Mouse (Mus musculus) hindbrain, postnatal 0 days (tissue): ENCODE results near the gene Ddx55. TPM values are rescaled to one million over a fixed set of nuclear protein-coding genes. Genes with fewer than 3 reads are reported as not detected.
"Not testable (repeated sequence)": the region's sequence is repeated elsewhere in the genome, so short reads cannot be mapped to it uniquely, and the experiment has no call there.

Source experiments
- ATAC-seq: fragments of 200-750 bp; cut with Nextera tagmentation; 2 replicates; pipeline ENCODE4 v1.8.0; 2017; ENCODE audit warnings: mild to moderate bottlenecking, moderate TSS enrichment, moderate library complexity
- DNase-seq: peaks from one replicate; pipeline ENCODE4 v3.0.0-alpha.2; 2015; ENCODE audit warnings: low spot score
- H3K27ac ChIP-seq: fragments of 300-500 bp; sonication (generic); 2 replicates; pipeline ENCODE4 v1.5.1; 2014; ENCODE audit warnings: mild to moderate bottlenecking
- H3K27me3 ChIP-seq: fragments of 300-500 bp; sonication (generic); 2 replicates; pipeline ENCODE4 v1.6.1; 2014; ENCODE audit warnings: low read length, mixed read lengths; ENCODE audit not compliant: insufficient read depth
- H3K36me3 ChIP-seq: fragments of 300-500 bp; sonication (generic); 2 replicates; pipeline ENCODE4 v1.6.1; 2014; ENCODE audit warnings: low read length, mixed read lengths; ENCODE audit not compliant: insufficient read depth
- H3K4me1 ChIP-seq: fragments of 300-500 bp; sonication (generic); 2 replicates; pipeline ENCODE4 v1.6.1; 2014; ENCODE audit warnings: antibody characterized with exemption, low read length, mixed read lengths; ENCODE audit not compliant: insufficient read depth
- H3K4me2 ChIP-seq: fragments of 300-500 bp; sonication (generic); 2 replicates; pipeline ENCODE4 v1.6.1; 2014; ENCODE audit warnings: low read depth, mild to moderate bottlenecking, low read length, moderate library complexity, mixed read lengths
- H3K4me3 ChIP-seq: fragments of 300-500 bp; sonication (generic); 2 replicates; pipeline ENCODE4 v1.5.1; 2014; ENCODE audit warnings: low read length
- H3K9ac ChIP-seq: fragments of 300-500 bp; sonication (generic); replicated peaks from 2 replicates; pipeline ENCODE4 v1.6.1; 2014; ENCODE audit warnings: mild to moderate bottlenecking, low read length, moderate library complexity, mixed read lengths
- H3K9me3 ChIP-seq: fragments of 300-500 bp; sonication (generic); 2 replicates; pipeline ENCODE4 v1.6.1; 2016; ENCODE audit warnings: low read length, mixed read lengths
- CTCF ChIP-seq: IDR thresholded peaks from 2 replicates; pipeline ENCODE4 v1.5.1; 2016; ENCODE audit warnings: antibody characterized with exemption, control low read depth, low read depth
- WGBS: fragments of 180-500 bp; shearing (Covaris S2); extraction: QIAGEN DNeasy Blood & Tissue Kit; methylation state at CpG from one replicate; pipeline ENCODE4 v1.1.7; 2014; 5-methylcytosine and 5-hydroxymethylcytosine counted together
- polyA plus RNA-seq: library from polyadenylated mRNA; unstranded; fragments of >200 nt; fragmentation: Nextera tagmentation; extraction: Ambion mirVana; gene quantifications from 2 replicates; pipeline ENCODE4 v1.2.1, GENCODE M21; 2015
- total RNA-seq: library from RNA; depleted of rRNA; stranded (reverse); fragments of >200 nt; gene quantifications from 2 replicates; pipeline ENCODE4 v1.2.3, GENCODE M21; 2014

Ddx55 gene
- total and polyA plus RNA-seq, 2 experiments from 2014 or later = 15.5 to 22.9 TPM

DNA sequence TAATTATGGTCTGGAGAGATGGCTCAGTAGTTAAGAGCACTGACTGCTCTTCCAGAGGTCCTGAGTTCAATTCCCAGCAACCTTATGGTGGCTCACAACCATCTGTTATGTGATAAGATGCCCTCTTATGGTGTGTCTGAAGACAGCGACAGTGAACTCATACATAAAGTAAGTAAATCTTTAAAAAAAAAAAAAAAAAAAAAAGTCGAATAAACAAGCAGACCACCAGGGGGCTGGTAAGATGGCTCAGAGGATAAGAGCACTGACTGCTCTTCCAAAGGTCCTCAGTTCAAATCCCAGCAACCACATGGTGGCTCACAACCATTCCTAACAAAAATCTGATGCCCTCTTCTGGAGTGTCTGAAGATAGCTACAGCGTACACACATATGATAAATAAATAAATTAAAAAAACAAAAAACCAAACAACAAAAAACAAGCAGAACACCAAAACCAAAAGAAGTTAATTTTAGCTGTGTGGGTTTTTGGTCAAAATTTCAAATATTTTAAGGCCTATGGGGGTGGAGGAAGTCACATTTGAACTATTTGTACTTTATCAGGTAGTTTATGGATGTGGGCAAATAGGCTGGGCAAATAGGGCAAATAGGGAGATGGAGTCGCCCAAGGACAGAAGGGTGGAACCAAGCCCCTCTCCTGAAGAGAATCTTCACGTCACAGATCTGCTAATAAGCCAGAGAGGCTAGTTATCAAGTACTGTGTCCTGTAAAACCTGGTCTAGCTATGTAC, 1.1 kb upstream of the Ddx55 start:
- ATAC-seq, H3K9me3 ChIP-seq, H3K27me3 ChIP-seq, H3K4me1 ChIP-seq, DNase-seq, H3K9ac ChIP-seq: not testable (repeated sequence)
- Histone ChIP-seq H3K4me3 (peak overlapping the region; percentile 60; the same call in 1 of the 2 replicates), H3K4me2 (peak overlapping the region; percentile 74), H3K36me3 (peaks cover 40% of the 10 kb centered on the region), H3K27ac (peak overlapping the region; percentile 80; the same call in 1 of the 2 replicates)
- WGBS = 30% methylated on average over 5 of the region's 5 CpGs
- peak; percentile 40 for TF ChIP-seq CTCF

GRCm38 (mm10) chr5:124552094-124552472, 581 bp upstream of the Ddx55 start:
- 9% methylated on average over 9 of the region's 9 CpGs for WGBS
- peaks cover 41% of the 10 kb centered on the region for H3K36me3 ChIP-seq
- H3K9me3 ChIP-seq = no peaks in the 10 kb centered on the region
- peak overlapping the region; percentile 80 for H3K27ac ChIP-seq
- peak; percentile 34 for DNase-seq
- peak overlapping the region; percentile 60 for H3K4me3 ChIP-seq
- no peaks in the 10 kb centered on the region for H3K27me3 ChIP-seq
- H3K9ac ChIP-seq = peak overlapping the region; percentile 64
- TF ChIP-seq CTCF = no peak
- no peak; the same call in 1 of the 2 replicates for ATAC-seq
- peaks cover 5% of the 10 kb centered on the region; the same call in 1 of the 2 replicates for H3K4me1 ChIP-seq
- H3K4me2 ChIP-seq = peak overlapping the region; percentile 74

GRCm38 (mm10) chr5:124553607-124554006, 943 bp downstream of the Ddx55 start:
- no peak for TF ChIP-seq CTCF
- peak overlapping the region; percentile 60 for H3K4me3 ChIP-seq
- H3K36me3 ChIP-seq = peaks cover 42% of the 10 kb centered on the region

GRCm38 (mm10) chr5:124555145-124555544, 2.5 kb downstream of the Ddx55 start:
- H3K4me2 ChIP-seq = no peak overlapping the region
- peak; percentile 52 for TF ChIP-seq CTCF
- H3K36me3 ChIP-seq = peaks cover 50% of the 10 kb centered on the region
- H3K27me3 ChIP-seq = no peaks in the 10 kb centered on the region
- no peak overlapping the region for H3K9ac ChIP-seq
- H3K9me3 ChIP-seq = no peaks in the 10 kb centered on the region
- H3K4me3 ChIP-seq = no peak overlapping the region
- peaks cover 5% of the 10 kb centered on the region; the same call in 1 of the 2 replicates for H3K4me1 ChIP-seq
- DNase-seq = peak; percentile 46
- no peak for ATAC-seq
- H3K27ac ChIP-seq = no peak overlapping the region
- WGBS = 76% methylated on average over 1 of the region's 1 CpGs

More at GRCm38 (mm10) chr5:124553607-124554006, 943 bp downstream of the Ddx55 start:
- H3K9ac ChIP-seq = peak overlapping the region; percentile 64; the same call in 1 of the 2 replicates
- peaks cover 5% of the 10 kb centered on the region; the same call in 1 of the 2 replicates for H3K4me1 ChIP-seq
- H3K27ac ChIP-seq = no peak overlapping the region
- no peaks in the 10 kb centered on the region for H3K27me3 ChIP-seq
- DNase-seq (no peak), ATAC-seq (no peak)
- no peaks in the 10 kb centered on the region for H3K9me3 ChIP-seq
- 75% methylated on average over 6 of the region's 6 CpGs for WGBS
- H3K4me2 ChIP-seq = peak overlapping the region; percentile 74

GRCm38 (mm10) chr5:124571068-124571467, 18.4 kb downstream of the Ddx55 start:
- Histone ChIP-seq H3K36me3 (peaks cover 78% of the 10 kb centered on the region), H3K27ac (no peak overlapping the region), H3K4me1 (no peaks in the 10 kb centered on the region), H3K4me3 (no peak overlapping the region), H3K9ac (no peak overlapping the region), H3K4me2 (no peak overlapping the region), H3K9me3 (no peaks in the 10 kb centered on the region), H3K27me3 (no peaks in the 10 kb centered on the region)
- TF ChIP-seq CTCF = no peak
- WGBS = 86% methylated on average over 12 of the region's 12 CpGs
- DNase-seq (no peak), ATAC-seq (no peak)

DNA sequence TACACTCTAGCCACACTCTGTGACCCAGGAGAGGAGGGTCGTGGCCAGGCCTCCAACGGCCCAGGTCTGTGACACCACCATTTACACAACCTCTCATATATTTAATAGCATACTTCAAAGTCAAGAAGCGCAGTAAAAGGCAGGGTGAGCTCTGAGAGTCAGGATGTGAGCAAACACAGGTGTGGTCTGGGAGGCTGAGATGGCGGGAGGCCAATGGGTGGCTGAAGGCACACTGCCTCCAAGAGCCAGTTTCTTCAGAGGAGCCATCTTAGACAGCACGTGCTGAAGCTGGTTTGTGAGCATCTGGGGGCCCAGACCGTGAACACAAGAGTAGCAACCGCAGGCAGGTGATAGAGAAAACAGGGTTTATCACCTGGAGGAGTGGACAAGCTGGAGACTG, 22.8 kb downstream of the Ddx55 start:
- no peaks in the 10 kb centered on the region for H3K9me3 ChIP-seq
- 95% methylated on average over 7 of the region's 7 CpGs for WGBS
- H3K27me3 ChIP-seq = no peaks in the 10 kb centered on the region
- H3K36me3 ChIP-seq = peaks cover 53% of the 10 kb centered on the region
- H3K27ac ChIP-seq = no peak overlapping the region
- H3K4me3 ChIP-seq = no peak overlapping the region
- no peak for DNase-seq
- no peak overlapping the region for H3K4me2 ChIP-seq
- no peak for TF ChIP-seq CTCF
- no peak for ATAC-seq
- no peak overlapping the region for H3K9ac ChIP-seq
- H3K4me1 ChIP-seq = peaks cover 16% of the 10 kb centered on the region; the same call in 1 of the 2 replicates
